Mouse (Mus musculus): ENCODE data around the gene Prok1.

DNA sequence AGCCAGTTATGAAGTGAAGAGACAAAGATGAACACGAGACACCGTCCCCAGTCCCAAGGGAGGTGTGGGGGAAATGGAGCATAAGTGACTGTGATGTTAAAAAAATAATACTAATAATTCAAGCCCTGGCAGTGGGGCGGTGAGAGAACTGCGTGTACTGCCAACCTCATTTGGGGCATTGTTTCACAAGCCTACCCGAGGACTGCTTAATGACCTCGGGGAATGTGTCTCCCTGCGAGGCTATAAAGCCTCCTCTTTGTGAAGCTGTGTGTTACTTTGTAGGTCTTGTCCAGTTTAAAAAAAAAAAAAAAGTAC is 22.3 kb upstream of the Prok1 start:
- no peak for TF ChIP-seq CTCF (conservative IDR thresholded peaks at IDR 0.05; ENCODE audit: insufficient read depth, insufficient read length, low read depth, low read length)
- TF ChIP-seq POLR2A (IDR thresholded peaks at IDR 0.05; ENCODE audit: low read depth, low read length), result no peak

Data from kidney, adult 2 months (tissue).